Mouse (Mus musculus): Measurements from ENCODE around the gene Gtf2i.

The Gtf2i gene

DNA sequence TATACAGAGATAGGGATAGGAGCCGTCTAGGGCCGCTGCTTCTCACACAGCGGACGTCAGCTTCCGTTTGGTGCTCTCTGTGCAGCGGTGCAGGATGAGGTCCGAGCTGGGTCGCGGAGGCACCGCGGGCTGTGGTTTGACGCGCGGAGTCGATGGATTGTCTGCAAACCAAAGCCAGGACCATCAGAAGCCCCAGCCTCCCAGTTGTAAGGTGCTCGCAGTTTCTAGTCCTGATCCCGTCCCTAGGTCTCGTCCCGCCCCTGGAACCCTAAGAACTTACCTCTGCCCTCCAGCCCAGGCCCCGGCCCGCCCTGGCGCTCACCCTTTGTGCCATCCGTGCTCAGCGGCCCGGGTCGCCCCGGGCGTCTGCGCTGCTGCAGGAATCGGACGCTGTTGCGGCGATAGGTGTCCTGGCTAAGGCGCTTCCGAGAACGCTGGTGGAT, 92.8 kb downstream of the Gtf2i start:
- DNase-seq (ENCODE audit: inconsistent age in 2 of 2, low spot score in 1 of 2), result peak in 1 of 2 experiments; percentile 33

DNA sequence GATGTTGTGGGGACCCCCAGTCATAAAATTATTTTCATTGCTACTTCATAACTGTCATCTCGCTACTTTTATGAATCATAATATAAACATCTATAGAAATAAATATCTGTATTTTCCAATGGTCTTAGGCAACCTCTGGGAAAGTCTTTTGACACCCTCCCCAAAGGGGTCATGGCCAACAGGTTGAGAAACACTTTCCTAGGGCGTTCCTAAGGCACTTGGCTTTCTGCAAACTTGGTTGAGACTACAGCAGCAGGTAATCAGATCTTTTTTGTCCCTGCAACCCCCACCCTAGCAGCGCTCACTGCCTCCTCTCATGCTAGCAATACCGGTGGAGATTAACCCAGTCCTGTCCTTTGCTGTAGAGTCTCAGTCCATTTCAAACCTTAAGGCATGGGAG, 93.3 kb downstream of the Gtf2i start:
- peak in 1 of 2 experiments; percentile 44 for DNase-seq (ENCODE audit: inconsistent age in 2 of 2, low spot score in 1 of 2)

DNA sequence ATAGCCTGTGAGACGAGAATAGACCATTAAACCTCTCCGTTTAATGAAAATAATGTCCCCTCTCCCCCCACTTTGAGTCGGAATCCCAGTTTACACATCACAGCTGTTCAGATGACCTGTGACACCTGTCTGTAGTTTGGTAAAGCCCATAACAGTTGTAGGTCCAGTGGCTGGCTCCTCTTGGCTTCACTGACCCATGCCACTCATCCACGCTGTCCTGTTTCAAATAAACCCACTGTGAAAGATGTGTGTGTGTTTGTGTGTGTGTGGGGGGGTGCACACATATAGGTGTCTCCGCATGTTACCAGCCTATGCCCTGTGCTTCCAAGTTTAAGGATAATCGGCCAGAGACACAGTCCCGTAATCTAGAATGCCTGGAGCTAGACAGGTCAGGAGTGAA, 96.7 kb downstream of the Gtf2i start:
- no peak for DNase-seq (ENCODE audit: inconsistent age in 2 of 2, low spot score in 1 of 2)

DNA sequence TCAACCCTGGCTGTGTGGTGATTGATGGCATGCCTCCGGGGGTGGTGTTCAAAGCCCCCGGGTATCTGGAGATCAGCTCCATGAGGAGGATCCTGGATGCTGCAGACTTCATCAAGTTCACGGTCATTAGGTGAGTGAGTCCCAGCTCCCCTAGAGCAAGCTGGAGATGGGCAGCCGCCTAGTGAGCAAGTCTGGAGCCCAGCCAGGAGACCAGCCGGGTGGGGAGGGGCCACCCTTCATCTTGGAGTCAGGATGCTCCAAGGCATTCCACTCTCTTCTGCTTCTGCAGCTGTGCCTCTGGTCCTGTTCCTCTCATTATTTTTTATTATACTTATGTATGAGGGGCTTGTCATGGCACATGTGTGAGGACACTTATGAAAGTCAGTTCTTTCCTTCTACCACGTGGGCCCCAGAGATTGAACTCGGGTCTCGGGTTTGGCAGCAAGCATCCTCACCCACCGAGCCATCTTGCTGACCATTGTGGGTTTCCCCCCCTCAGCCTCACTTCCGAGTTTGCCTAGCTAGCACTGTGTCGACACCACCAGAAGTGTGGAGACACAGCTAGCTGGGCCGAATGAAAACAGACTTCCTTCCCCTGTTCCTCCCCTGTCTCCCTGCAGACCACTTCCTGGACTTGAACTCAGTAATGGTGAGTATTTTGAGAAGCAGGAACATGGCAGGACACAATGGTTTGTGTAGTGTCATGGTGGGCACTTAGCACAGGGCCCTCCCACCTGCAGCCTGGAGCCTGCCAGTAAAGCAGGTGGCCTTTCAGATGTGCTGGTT, 100.3 kb downstream of the Gtf2i start:
- DNase-seq (ENCODE audit: inconsistent age in 2 of 2, low spot score in 1 of 2), result no peak

DNA sequence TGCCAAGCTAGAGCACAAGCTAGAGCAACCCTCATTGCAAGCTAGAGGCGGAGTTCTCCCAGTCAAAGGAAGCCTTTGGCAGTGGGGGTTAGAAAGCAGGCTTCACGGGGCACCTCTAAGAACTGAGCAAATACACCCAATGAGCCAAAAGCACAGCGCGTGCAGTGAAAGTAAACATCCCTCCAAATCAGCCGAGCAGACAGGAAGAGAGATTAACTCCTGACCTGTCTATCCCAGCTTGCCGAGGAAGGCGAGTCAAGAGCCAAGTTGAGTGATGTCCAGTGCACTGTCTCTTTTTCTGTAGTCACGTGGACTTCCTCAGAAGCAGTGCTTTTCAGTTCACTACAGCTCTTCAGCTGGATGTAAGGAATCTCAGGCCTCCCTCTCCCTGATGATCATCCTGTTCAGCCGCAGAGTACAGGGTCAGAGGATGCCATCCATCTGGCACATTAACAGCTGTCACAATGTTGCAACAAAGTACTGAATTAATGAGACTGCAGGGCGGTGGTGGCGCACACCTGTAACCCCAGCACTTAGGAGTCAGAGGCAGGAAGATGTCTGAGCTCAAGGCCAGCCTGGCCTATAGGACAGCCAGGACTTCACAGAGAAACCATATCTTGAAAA, 104.5 kb downstream of the Gtf2i start:
- DNase-seq (ENCODE audit: inconsistent age in 2 of 2, low spot score in 1 of 2), result no peak

DNA sequence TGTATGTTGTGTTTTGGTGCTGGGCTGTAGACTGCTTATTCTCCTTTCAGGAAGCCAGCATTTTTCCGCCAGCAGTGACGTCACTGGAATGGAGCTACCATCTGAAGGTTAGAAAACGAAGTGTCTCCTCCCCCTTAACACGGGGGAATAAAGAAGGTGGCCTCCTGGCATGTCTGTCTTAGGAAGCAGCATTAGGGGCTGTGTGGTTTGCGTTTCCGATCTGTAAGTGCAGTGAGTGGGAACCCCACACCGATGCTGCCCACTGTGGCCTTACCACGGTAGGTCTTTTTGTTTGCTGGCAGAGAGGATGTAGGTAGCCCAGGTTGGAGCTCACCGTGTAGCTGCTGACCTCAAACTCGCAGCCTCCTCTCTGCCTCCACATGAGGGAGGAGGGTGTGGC, 107.8 kb downstream of the Gtf2i start:
- no peak for DNase-seq (ENCODE audit: inconsistent age in 2 of 2, low spot score in 1 of 2)

DNA sequence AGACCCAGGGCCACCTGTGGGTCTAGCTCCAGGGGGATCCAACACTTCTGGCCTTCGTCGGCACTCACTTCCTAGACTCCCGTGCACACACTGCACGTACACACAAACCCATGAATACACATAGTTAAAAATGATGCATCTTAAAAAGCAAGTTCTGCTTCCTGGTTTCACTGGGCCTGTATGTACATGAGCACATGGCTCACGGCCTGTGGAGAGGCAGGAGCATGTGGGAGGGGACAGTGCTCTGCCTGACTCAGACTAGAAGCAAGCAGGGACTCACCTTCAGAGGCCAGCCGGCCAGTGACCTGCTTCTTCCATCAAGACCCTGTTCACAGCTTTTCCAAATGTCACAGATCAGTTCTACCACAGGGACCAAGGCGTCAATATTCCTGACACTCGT, 120.9 kb downstream of the Gtf2i start:
- DNase-seq (ENCODE audit: inconsistent age in 2 of 2, low spot score in 1 of 2), result no peak

DNA sequence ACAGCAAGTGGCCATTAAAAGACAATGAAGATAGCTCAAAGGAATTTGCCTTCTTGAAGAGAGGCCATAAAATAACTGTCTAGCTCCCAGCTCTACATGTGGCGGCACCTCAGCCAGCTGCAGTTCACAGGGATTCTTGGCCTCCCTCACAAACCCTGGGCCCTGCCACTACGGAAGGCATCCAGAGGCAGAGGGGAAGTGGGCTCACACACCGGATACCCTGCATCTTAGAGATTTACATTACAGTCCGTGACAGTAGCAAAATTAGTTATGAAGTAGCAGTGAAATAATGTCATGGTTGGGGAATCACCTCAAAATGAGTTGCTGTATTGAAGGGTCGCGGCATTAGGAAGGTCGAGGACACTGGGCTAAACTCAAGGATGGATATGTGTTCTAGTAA, 126.0 kb downstream of the Gtf2i start:
- no peak for DNase-seq (ENCODE audit: inconsistent age in 2 of 2, low spot score in 1 of 2)
